Comparison of ENCODE assay signal across 9 mouse cellular contexts in the genomic region with DNA sequence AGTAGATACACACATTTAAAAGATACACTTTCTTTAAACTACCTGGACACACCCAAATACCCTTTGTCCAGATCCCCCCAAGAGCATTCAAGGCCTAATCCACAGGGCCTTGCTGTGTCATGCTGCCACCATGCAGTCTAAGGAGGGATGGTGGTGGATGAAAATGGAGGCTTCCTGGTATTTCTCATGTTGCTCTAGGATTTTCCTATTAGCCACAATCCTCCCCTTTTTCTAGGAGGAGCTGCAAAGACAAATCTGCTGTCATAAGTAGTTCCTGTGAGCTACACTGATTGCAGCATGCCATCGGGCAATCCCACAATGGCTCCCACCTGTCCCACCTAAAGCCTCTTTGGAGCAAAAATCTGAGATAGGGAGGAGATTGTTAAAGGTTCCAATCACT. TPM values are rescaled to one million over a fixed set of nuclear protein-coding genes. Genes with fewer than 3 reads are reported as not detected.
A peak's percentile ranks its signal among the peaks of the same experiment; 100 is the strongest.
DNase-seq lines count a peak whose midpoint lies in the region; ATAC-seq and TF ChIP-seq lines count a peak whose summit lies in the region.
"Had no signal": no experiment of that assay in that cellular context is flagged by ENCODE, and none has a peak within 500 bp of the region (broad histone marks: within the 10 kb centered on the region; RNA-seq: fewer than 3 reads in every experiment).

No protein-coding gene starts in this region.

- peak in 1 of 2 experiments; percentile 35 for DNase-seq in cerebellum, adult 2 months
- no peak for DNase-seq in cerebellum, adult 11 months
- DNase-seq in 416B (ENCODE audit: low read depth) = peak; percentile 26
- no peak for DNase-seq in adrenal gland, postnatal 36 days
- DNase-seq in layer of hippocampus, postnatal 36 days = no peak
- DNase-seq in layer of hippocampus, adult 9-10 months (ENCODE audit: low spot score) = no peak

- 0% methylated on average over 1 of the region's 1 CpGs for WGBS in cerebellum, adult 2 months
- 15% methylated on average over 1 of the region's 1 CpGs for WGBS in forebrain, embryonic 12.5 days
- WGBS in liver, embryonic 15.5 days (ENCODE audit: insufficient replicate concordance) = 44% methylated on average over 1 of the region's 1 CpGs

- peaks cover 19% of the 10 kb centered on the region for H3K4me1 ChIP-seq in cerebellum, adult 2 months (ENCODE audit: control insufficient read depth, insufficient read depth, low read length)
- peaks cover 59% of the 10 kb centered on the region for H3K4me1 ChIP-seq in forebrain, embryonic 12.5 days
- H3K4me1 ChIP-seq in liver, embryonic 15.5 days (replicated peaks) = peaks cover 49% of the 10 kb centered on the region

- no peaks in the 10 kb centered on the region for H3K9me3 ChIP-seq in forebrain, embryonic 12.5 days
- no peaks in the 10 kb centered on the region for H3K9me3 ChIP-seq in liver, embryonic 15.5 days (replicated peaks)

- peak overlapping the region; percentile 67 for H3K4me3 ChIP-seq in cerebellum, adult 2 months (replicated peaks; ENCODE audit: insufficient read depth, low read depth, low read length)
- H3K4me3 ChIP-seq in forebrain, embryonic 12.5 days (replicated peaks) = peak overlapping the region; percentile 96
- H3K4me3 ChIP-seq in liver, embryonic 15.5 days (replicated peaks) = peak overlapping the region; percentile 82

- no peak for TF ChIP-seq CTCF in cerebellum, adult 2 months (IDR thresholded peaks at IDR 0.05; ENCODE audit: borderline replicate concordance, insufficient read depth, low read depth, low read length)

- peak overlapping the region; percentile 51 for H3K27ac ChIP-seq in cerebellum, adult 2 months (ENCODE audit: insufficient read depth, low read length)
- H3K27ac ChIP-seq in forebrain, embryonic 12.5 days = peak overlapping the region; percentile 98
- no peak overlapping the region for H3K27ac ChIP-seq in liver, embryonic 15.5 days (replicated peaks)

- peak overlapping the region; percentile 91 for H3K4me2 ChIP-seq in forebrain, embryonic 12.5 days
- H3K4me2 ChIP-seq in liver, embryonic 15.5 days = peak overlapping the region; percentile 97

- no peak for ATAC-seq in forebrain, embryonic 12.5 days (ENCODE audit: low FRiP score)
- ATAC-seq in liver, embryonic 15.5 days (ENCODE audit: insufficient read depth) = no peak

- peak overlapping the region; percentile 98 for H3K9ac ChIP-seq in forebrain, embryonic 12.5 days
- H3K9ac ChIP-seq in liver, embryonic 15.5 days = no peak overlapping the region

- peaks cover 35% of the 10 kb centered on the region for H3K36me3 ChIP-seq in forebrain, embryonic 12.5 days (replicated peaks)
- peaks cover 23% of the 10 kb centered on the region for H3K36me3 ChIP-seq in liver, embryonic 15.5 days (replicated peaks)

- H3K27me3 ChIP-seq in cerebellum, adult 2 months (ENCODE audit: control insufficient read depth, insufficient read depth, low read length) = no peaks in the 10 kb centered on the region
- H3K27me3 ChIP-seq in forebrain, embryonic 12.5 days = no peaks in the 10 kb centered on the region
- H3K27me3 ChIP-seq in liver, embryonic 15.5 days = no peaks in the 10 kb centered on the region

- TF ChIP-seq POLR2A in cerebellum, adult 2 months (IDR thresholded peaks at IDR 0.05; ENCODE audit: borderline replicate concordance, insufficient read depth, low read length) = no peak

RNA-seq across cellular contexts. Expression of a gene that starts 1.3 kb away (rescaled TPM):
- 74.0 and 75.0 TPM in 2 replicates for polyA plus RNA-seq in cerebellum, adult 2 months (2012; rRNA removed)
- polyA plus RNA-seq in forebrain, embryonic 12.5 days (2016; fragmentation: Nextera tagmentation; extraction: Ambion mirVana) = 105 and 110 TPM in 2 replicates
- 36.7 and 42.6 TPM in 2 replicates for polyA plus RNA-seq in liver, embryonic 15.5 days (2015; fragmentation: Nextera tagmentation; extraction: Ambion mirVana)
- 10 to 100 TPM; 86.9 to 94.8 TPM for total RNA-seq in adrenal gland, postnatal 36 days (2021)
- 10 to 100 TPM; 72.0 to 73.0 TPM for total RNA-seq in layer of hippocampus, postnatal 36 days (2021)

RNA-seq across cellular contexts. Expression of a gene that starts 4.8 kb away (rescaled TPM):
- 339 and 352 TPM in 2 replicates for polyA plus RNA-seq in cerebellum, adult 2 months (2012; rRNA removed)
- polyA plus RNA-seq in forebrain, embryonic 12.5 days (2016; fragmentation: Nextera tagmentation; extraction: Ambion mirVana) = 96.2 and 98.8 TPM in 2 replicates
- polyA plus RNA-seq in liver, embryonic 15.5 days (2015; fragmentation: Nextera tagmentation; extraction: Ambion mirVana) = 2.2 and 2.7 TPM in 2 replicates
- 10 to 100 TPM in 1 of 2 experiments, 1 to 10 TPM in 1; 6.9 to 10.9 TPM for total RNA-seq in adrenal gland, postnatal 36 days (2021)
- total RNA-seq in layer of hippocampus, postnatal 36 days (2021) = 100 to 1,000 TPM; 285 to 326 TPM

RNA-seq across cellular contexts. Expression of a gene that starts 9.5 kb away (rescaled TPM):
- polyA plus RNA-seq in cerebellum, adult 2 months (2012; rRNA removed) = 30.6 and 34.0 TPM in 2 replicates
- 12.2 and 12.5 TPM in 2 replicates for polyA plus RNA-seq in forebrain, embryonic 12.5 days (2016; fragmentation: Nextera tagmentation; extraction: Ambion mirVana)
- 6.2 and 7.1 TPM in 2 replicates for polyA plus RNA-seq in liver, embryonic 15.5 days (2015; fragmentation: Nextera tagmentation; extraction: Ambion mirVana)
- 10 to 100 TPM; 21.3 to 22.6 TPM for total RNA-seq in adrenal gland, postnatal 36 days (2021)
- total RNA-seq in layer of hippocampus, postnatal 36 days (2021) = 10 to 100 TPM; 13.9 to 18.1 TPM

RNA-seq across cellular contexts. Expression of a gene that starts 14.2 kb away (rescaled TPM):
- polyA plus RNA-seq in cerebellum, adult 2 months (2012; rRNA removed) = 0.75 and 0.90 TPM in 2 replicates
- polyA plus RNA-seq in forebrain, embryonic 12.5 days (2016; fragmentation: Nextera tagmentation; extraction: Ambion mirVana) = 0.12 and 0.31 TPM in 2 replicates
- polyA plus RNA-seq in liver, embryonic 15.5 days (2015; fragmentation: Nextera tagmentation; extraction: Ambion mirVana) = 0.07 and 0.12 TPM in 2 replicates
- total RNA-seq in adrenal gland, postnatal 36 days (2021) = under 1 TPM; 0.17 to 0.26 TPM
- total RNA-seq in layer of hippocampus, postnatal 36 days (2021) = under 1 TPM in 1 of 2 experiments, not detected in 1; 0.32 TPM

RNA-seq across cellular contexts. Expression of a gene that starts 23.8 kb away (rescaled TPM):
- 1.8 and 1.9 TPM in 2 replicates for polyA plus RNA-seq in cerebellum, adult 2 months (2012; rRNA removed)
- polyA plus RNA-seq in forebrain, embryonic 12.5 days (2016; fragmentation: Nextera tagmentation; extraction: Ambion mirVana) = 0.42 and 0.63 TPM in 2 replicates
- not detected in 2 replicates for polyA plus RNA-seq in liver, embryonic 15.5 days (2015; fragmentation: Nextera tagmentation; extraction: Ambion mirVana)
- total RNA-seq in adrenal gland, postnatal 36 days (2021) = under 1 TPM in 1 of 2 experiments, not detected in 1; 0.89 TPM
- total RNA-seq in layer of hippocampus, postnatal 36 days (2021) = under 1 TPM; 0.56 to 0.65 TPM
- total RNA-seq: common myeloid progenitor, adult 5-6 weeks had no signal

Comparison
In these comparisons a context has a peak if more than half of its experiments do, and no peak if none do; other contexts are left out.
1. RNA of a gene that starts 4.8 kb away (polyA plus RNA-seq): 339 to 352 TPM in cerebellum, adult 2 months and 96.2 to 98.8 TPM in forebrain, embryonic 12.5 days; 2.2 to 2.7 TPM in liver, embryonic 15.5 days; every median in the first group is over 10 times any median in the second.
2. Peak in every context shown above with its lines, with median percentiles within 50 percentile points of each other: H3K4me3 ChIP-seq.